Comparison of ENCODE assay signal across 11 mouse cellular contexts in the genomic region with DNA sequence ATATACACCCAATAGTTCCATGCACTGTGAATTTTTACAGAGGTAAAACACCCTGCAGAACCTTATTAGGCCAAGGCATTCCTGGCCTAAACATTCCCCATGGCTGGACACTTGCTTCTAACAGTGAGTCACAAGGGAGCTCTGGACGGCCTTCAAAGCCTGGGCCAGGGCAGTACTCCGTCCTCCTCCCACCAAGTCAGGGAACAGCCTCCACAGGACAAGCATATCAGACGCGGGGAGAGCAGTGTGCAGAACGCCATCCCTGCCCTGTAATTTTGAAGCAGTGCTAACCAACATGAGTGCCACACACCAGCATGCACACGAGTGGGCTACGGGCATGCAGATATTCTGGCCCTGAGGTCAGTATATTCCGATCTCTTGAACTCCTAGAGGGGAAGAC. TPM values are rescaled to one million over a fixed set of nuclear protein-coding genes. Genes with fewer than 3 reads are reported as not detected.
A peak's percentile ranks its signal among the peaks of the same experiment; 100 is the strongest.
DNase-seq lines count a peak whose midpoint lies in the region; ATAC-seq lines count a peak whose summit lies in the region.
"Had no signal": no experiment of that assay in that cellular context is flagged by ENCODE, and none has a peak within 500 bp of the region (broad histone marks: within the 10 kb centered on the region; RNA-seq: fewer than 3 reads in every experiment).

No protein-coding gene starts in this region.

- peak; percentile 80 to 88 for DNase-seq in adrenal gland, adult (ENCODE audit: inconsistent age in 2 of 2, low spot score in 1 of 2)
- peak; percentile 69 for DNase-seq in adrenal gland, postnatal 10 days
- DNase-seq in forebrain, embryonic 14.5 days (ENCODE audit: low spot score) = no peak
- DNase-seq in kidney, postnatal 14 days = no peak
- DNase-seq: cerebellum, adult 11-12 months; liver; thymus, postnatal 36 days had no signal

- H3K9me3 ChIP-seq in heart, embryonic 13.5 days = no peaks in the 10 kb centered on the region
- H3K9me3 ChIP-seq in intestine, embryonic 16.5 days (ENCODE audit: control insufficient read depth, low read length) = no peaks in the 10 kb centered on the region
- H3K9me3 ChIP-seq in forebrain, embryonic 14.5 days (replicated peaks; ENCODE audit: control insufficient read depth, low read length) = no peaks in the 10 kb centered on the region
- no peaks in the 10 kb centered on the region for H3K9me3 ChIP-seq in kidney, embryonic 14.5 days (ENCODE audit: control insufficient read depth, low read length)

- WGBS in heart, embryonic 13.5 days = 51% methylated on average over 8 of the region's 8 CpGs
- WGBS in intestine, embryonic 16.5 days = 82% methylated on average over 8 of the region's 8 CpGs
- WGBS in forebrain, embryonic 14.5 days = 91% methylated on average over 8 of the region's 8 CpGs
- 79% methylated on average over 8 of the region's 8 CpGs for WGBS in kidney, embryonic 14.5 days

- peaks cover 10% of the 10 kb centered on the region for H3K36me3 ChIP-seq in heart, embryonic 13.5 days
- 0 out of 2 replicates have a peak, but pooled peaks cover 2% of the 10 kb centered on the region for H3K36me3 ChIP-seq in intestine, embryonic 16.5 days (ENCODE audit: control insufficient read depth, insufficient read depth, low read length)
- peaks cover 27% of the 10 kb centered on the region for H3K36me3 ChIP-seq in forebrain, embryonic 14.5 days (ENCODE audit: control insufficient read depth, insufficient read depth, low read length)
- H3K36me3 ChIP-seq in kidney, embryonic 14.5 days (ENCODE audit: control insufficient read depth, insufficient read depth, low read length) = no peaks in the 10 kb centered on the region

- no peak overlapping the region for H3K4me3 ChIP-seq in heart, embryonic 13.5 days
- H3K4me3 ChIP-seq in intestine, embryonic 16.5 days (ENCODE audit: low read length) = no peak overlapping the region
- no peak overlapping the region for H3K4me3 ChIP-seq in forebrain, embryonic 14.5 days (ENCODE audit: low read depth, low read length)
- H3K4me3 ChIP-seq in kidney, embryonic 14.5 days (ENCODE audit: low read length) = no peak overlapping the region

- no peak for ATAC-seq in heart, embryonic 13.5 days (ENCODE audit: extremely low read depth, insufficient number of reproducible peaks, low FRiP score, low TSS enrichment)
- ATAC-seq in intestine, embryonic 16.5 days = no peak
- no peak for ATAC-seq in forebrain, embryonic 14.5 days
- no peak for ATAC-seq in kidney, embryonic 14.5 days (ENCODE audit: low FRiP score, low TSS enrichment)

- peak overlapping the region; percentile 6 for H3K9ac ChIP-seq in heart, embryonic 13.5 days
- no peak overlapping the region for H3K9ac ChIP-seq in intestine, embryonic 16.5 days (ENCODE audit: low read depth, low read length)
- H3K9ac ChIP-seq in forebrain, embryonic 14.5 days (ENCODE audit: low read length) = no peak overlapping the region
- no peak overlapping the region for H3K9ac ChIP-seq in kidney, embryonic 14.5 days (ENCODE audit: low read depth, low read length)

- no peak overlapping the region for H3K4me2 ChIP-seq in heart, embryonic 13.5 days
- H3K4me2 ChIP-seq in intestine, embryonic 16.5 days (ENCODE audit: low read depth, low read length) = no peak overlapping the region
- H3K4me2 ChIP-seq in forebrain, embryonic 14.5 days (ENCODE audit: low read length) = no peak overlapping the region
- no peak overlapping the region for H3K4me2 ChIP-seq in kidney, embryonic 14.5 days (replicated peaks; ENCODE audit: low read depth, low read length)

- peak overlapping the region; percentile 71 for H3K27ac ChIP-seq in heart, embryonic 13.5 days (replicated peaks)
- H3K27ac ChIP-seq in intestine, embryonic 16.5 days (ENCODE audit: low read length) = 0 out of 2 replicates have a peak overlapping the region, but pooled peaks have one; percentile 21
- H3K27ac ChIP-seq in forebrain, embryonic 14.5 days (ENCODE audit: low read depth, low read length) = no peak overlapping the region
- no peak overlapping the region for H3K27ac ChIP-seq in kidney, embryonic 14.5 days (ENCODE audit: low read depth, low read length)

- H3K27me3 ChIP-seq in heart, embryonic 13.5 days (replicated peaks) = no peaks in the 10 kb centered on the region
- no peaks in the 10 kb centered on the region for H3K27me3 ChIP-seq in intestine, embryonic 16.5 days (replicated peaks; ENCODE audit: control insufficient read depth, insufficient read depth, low read length)
- H3K27me3 ChIP-seq in forebrain, embryonic 14.5 days (replicated peaks; ENCODE audit: control insufficient read depth, insufficient read depth, low read length) = no peaks in the 10 kb centered on the region
- no peaks in the 10 kb centered on the region for H3K27me3 ChIP-seq in kidney, embryonic 14.5 days (ENCODE audit: control insufficient read depth, insufficient read depth, low read length)

- H3K4me1 ChIP-seq in heart, embryonic 13.5 days = peaks cover 85% of the 10 kb centered on the region
- peaks cover 10% of the 10 kb centered on the region; the same call in 1 of the 2 replicates for H3K4me1 ChIP-seq in intestine, embryonic 16.5 days (ENCODE audit: control insufficient read depth, insufficient read depth, low read length)
- peaks cover 9% of the 10 kb centered on the region; the same call in 1 of the 2 replicates for H3K4me1 ChIP-seq in forebrain, embryonic 14.5 days (ENCODE audit: control insufficient read depth, insufficient read depth, low read length)
- no peaks in the 10 kb centered on the region for H3K4me1 ChIP-seq in kidney, embryonic 14.5 days (ENCODE audit: control insufficient read depth, insufficient read depth, low read length)

RNA-seq across cellular contexts. Expression of a gene that starts 29.3 kb away (rescaled TPM):
- under 1 TPM; 0.18 to 0.36 TPM for total RNA-seq in adrenal gland, postnatal 10 days (2021)
- polyA plus RNA-seq in heart, embryonic 13.5 days (2015; fragmentation: Nextera tagmentation; extraction: Ambion mirVana) = 0.11 TPM in 1 of 2 replicates, not detected in the other
- 0.54 and 0.56 TPM in 2 replicates for polyA plus RNA-seq in intestine, embryonic 16.5 days (2015; fragmentation: Nextera tagmentation; extraction: Ambion mirVana)
- polyA plus RNA-seq in forebrain, embryonic 14.5 days (2014; fragmentation: Nextera tagmentation; extraction: Ambion mirVana) = 4.2 and 4.5 TPM in 2 replicates
- 0.24 TPM in 1 of 2 replicates, not detected in the other for polyA plus RNA-seq in kidney, embryonic 14.5 days (2014; fragmentation: Nextera tagmentation; extraction: Ambion mirVana)
- total RNA-seq: granulocyte monocyte progenitor cell, adult 5-6 weeks had no signal

RNA-seq across cellular contexts. Expression of a gene that starts 35.2 kb away (rescaled TPM):
- 10 to 100 TPM; 35.6 to 46.8 TPM for total RNA-seq in adrenal gland, postnatal 10 days (2021)
- polyA plus RNA-seq in heart, embryonic 13.5 days (2015; fragmentation: Nextera tagmentation; extraction: Ambion mirVana) = 27.9 and 29.4 TPM in 2 replicates
- polyA plus RNA-seq in intestine, embryonic 16.5 days (2015; fragmentation: Nextera tagmentation; extraction: Ambion mirVana) = 89.5 and 93.9 TPM in 2 replicates
- 55.1 and 56.9 TPM in 2 replicates for polyA plus RNA-seq in forebrain, embryonic 14.5 days (2014; fragmentation: Nextera tagmentation; extraction: Ambion mirVana)
- 13.6 and 19.9 TPM in 2 replicates for polyA plus RNA-seq in kidney, embryonic 14.5 days (2014; fragmentation: Nextera tagmentation; extraction: Ambion mirVana)

RNA-seq across cellular contexts. Expression of a gene that starts 37.5 kb away (rescaled TPM):
- 10 to 100 TPM; 10.2 to 16.3 TPM for total RNA-seq in adrenal gland, postnatal 10 days (2021)
- 29.5 and 34.2 TPM in 2 replicates for polyA plus RNA-seq in heart, embryonic 13.5 days (2015; fragmentation: Nextera tagmentation; extraction: Ambion mirVana)
- polyA plus RNA-seq in intestine, embryonic 16.5 days (2015; fragmentation: Nextera tagmentation; extraction: Ambion mirVana) = 33.5 and 37.2 TPM in 2 replicates
- 62.6 TPM in 2 replicates for polyA plus RNA-seq in forebrain, embryonic 14.5 days (2014; fragmentation: Nextera tagmentation; extraction: Ambion mirVana)
- polyA plus RNA-seq in kidney, embryonic 14.5 days (2014; fragmentation: Nextera tagmentation; extraction: Ambion mirVana) = 28.4 and 31.4 TPM in 2 replicates

RNA-seq across cellular contexts. Expression of a gene that starts 38.2 kb away (rescaled TPM):
- 10 to 100 TPM; 62.3 to 66.8 TPM for total RNA-seq in adrenal gland, postnatal 10 days (2021)
- 81.7 and 88.8 TPM in 2 replicates for polyA plus RNA-seq in heart, embryonic 13.5 days (2015; fragmentation: Nextera tagmentation; extraction: Ambion mirVana)
- 134 and 158 TPM in 2 replicates for polyA plus RNA-seq in intestine, embryonic 16.5 days (2015; fragmentation: Nextera tagmentation; extraction: Ambion mirVana)
- 108 and 113 TPM in 2 replicates for polyA plus RNA-seq in forebrain, embryonic 14.5 days (2014; fragmentation: Nextera tagmentation; extraction: Ambion mirVana)
- 202 and 213 TPM in 2 replicates for polyA plus RNA-seq in kidney, embryonic 14.5 days (2014; fragmentation: Nextera tagmentation; extraction: Ambion mirVana)

Comparison
In these comparisons a context has a peak if more than half of its experiments do, and no peak if none do; other contexts are left out.
1. DNase-seq: peak in adrenal gland, adult (2 of 2) and adrenal gland, postnatal 10 days (single experiment); none in forebrain, embryonic 14.5 days (single experiment) and kidney, postnatal 14 days (single experiment).
2. H3K27ac ChIP-seq: peak in heart, embryonic 13.5 days (single experiment) and intestine, embryonic 16.5 days (single experiment); none in forebrain, embryonic 14.5 days (single experiment) and kidney, embryonic 14.5 days (single experiment).